Mouse (Mus musculus) megakaryocyte, embryonic 14.5 days (primary cell): ENCODE measurements at regions not wholly inside any gene's neighbourhood (a gene's known extent, or its start where the extent isn't known, plus 50 kb on each side); places are given as distances from the start of the nearest gene placed in this dataset.

Experiments used
- FLI1 ChIP-seq: IDR thresholded peaks from 2 replicates; pipeline ENCODE4 v1.6.1; 2012; ENCODE audit warnings: low read length, inconsistent platforms, mixed read lengths
- GATA1 ChIP-seq: IDR thresholded peaks from 3 replicates; pipeline ENCODE4 v1.6.1; 2012; ENCODE audit warnings: mixed read lengths, low read length, inconsistent platforms, borderline replicate concordance

GRCm38 (mm10) chr13:5492266-5492665, 369.0 kb upstream of the Klf6 start:
- TF ChIP-seq GATA1 (no peak), FLI1 (no peak)
